Mouse (Mus musculus): ENCODE results near the gene Clk3.

DNA sequence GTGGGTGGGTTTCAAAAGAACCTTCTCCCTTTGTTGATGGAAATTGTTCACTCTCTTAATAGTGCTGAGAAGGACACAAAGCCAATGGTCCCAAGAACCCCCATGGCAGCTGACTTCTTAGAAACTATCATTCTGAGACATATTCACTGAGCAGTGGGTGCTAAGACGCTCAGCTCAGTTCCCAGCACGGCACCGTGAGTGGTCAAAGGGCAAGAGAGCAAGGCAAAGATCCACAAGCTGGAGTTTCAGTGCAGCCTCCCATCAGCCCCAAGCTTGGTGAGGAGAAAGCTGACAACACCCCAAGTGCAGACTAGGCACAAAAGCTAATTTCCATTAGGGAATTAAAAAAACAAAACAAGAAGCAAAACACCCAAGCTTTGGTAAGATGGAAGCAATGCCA is 45.0 kb upstream of the Clk3 start:
- no peak for TF ChIP-seq POLR2A (IDR thresholded peaks at IDR 0.05; ENCODE audit: borderline replicate concordance, low read depth, low read length)
- no peak for TF ChIP-seq CTCF (IDR thresholded peaks at IDR 0.05; ENCODE audit: low read depth, low read length)

Data from bone marrow macrophage, adult 2 months (primary cell).